Mouse (Mus musculus) thymus, postnatal 14 days (tissue): ENCODE data around the gene Slc25a4.
"Not testable (repeated sequence)": the region's sequence is repeated elsewhere in the genome, so short reads cannot be mapped to it uniquely, and the experiment has no call there.

Experiments used
- DNase-seq: peaks from one replicate; pipeline ENCODE4 v3.0.0; 2021

Gene Slc25a4

GRCm38 (mm10) chr8:46210404-46211315, at the start of gene Slc25a4:
Slc25a4 (minus strand) TSS chr8:46211284.
- DNase-seq: peak; percentile 97

GRCm38 (mm10) chr8:46257921-46258682, 47.0 kb upstream of the Slc25a4 start:
- no peak for DNase-seq

GRCm38 (mm10) chr8:46252456-46252855, 41.4 kb upstream of the Slc25a4 start:
- DNase-seq: no peak

- DNase-seq: no peak
Measured at GRCm38 (mm10) chr8:46251561-46251960, 40.5 kb upstream of the Slc25a4 start.

- no peak for DNase-seq
Measured at GRCm38 (mm10) chr8:46246346-46246745, 35.3 kb upstream of the Slc25a4 start.

GRCm38 (mm10) chr8:46242946-46243345, 31.9 kb upstream of the Slc25a4 start:
- no peak for DNase-seq

GRCm38 (mm10) chr8:46241568-46242374, 30.7 kb upstream of the Slc25a4 start:
- peak; percentile 70 for DNase-seq

GRCm38 (mm10) chr8:46236441-46237223, 25.5 kb upstream of the Slc25a4 start:
- no peak for DNase-seq

- DNase-seq: no peak
Measured at GRCm38 (mm10) chr8:46234736-46235135, 23.7 kb upstream of the Slc25a4 start.

- DNase-seq: no peak
Measured at GRCm38 (mm10) chr8:46232798-46233197, 21.7 kb upstream of the Slc25a4 start.

- not testable (repeated sequence) for DNase-seq
Measured at GRCm38 (mm10) chr8:46231968-46232367, 20.9 kb upstream of the Slc25a4 start.

- DNase-seq: no peak
Measured at GRCm38 (mm10) chr8:46226622-46227021, 15.5 kb upstream of the Slc25a4 start.

GRCm38 (mm10) chr8:46225501-46225900, 14.4 kb upstream of the Slc25a4 start:
- DNase-seq: no peak

GRCm38 (mm10) chr8:46220566-46220965, 9.5 kb upstream of the Slc25a4 start:
- no peak for DNase-seq

GRCm38 (mm10) chr8:46216838-46217237, 5.8 kb upstream of the Slc25a4 start:
- DNase-seq: no peak

- no peak for DNase-seq
Measured at GRCm38 (mm10) chr8:46213971-46214480, 2.9 kb upstream of the Slc25a4 start.

- DNase-seq: no peak
Measured at GRCm38 (mm10) chr8:46212194-46212593, 1.1 kb upstream of the Slc25a4 start.

- peak; percentile 12 for DNase-seq
Measured at GRCm38 (mm10) chr8:46211611-46212071, 557 bp upstream of the Slc25a4 start.

GRCm38 (mm10) chr8:46209057-46209456, 2.0 kb downstream of the Slc25a4 start:
- peak; percentile 13 for DNase-seq

GRCm38 (mm10) chr8:46208354-46208753, 2.7 kb downstream of the Slc25a4 start:
- no peak for DNase-seq

- no peak for DNase-seq
Measured at GRCm38 (mm10) chr8:46206107-46206506, 5.0 kb downstream of the Slc25a4 start.
